Mouse (Mus musculus): ENCODE results near the gene Olfr156.
"Not testable (repeated sequence)": the region's sequence is repeated elsewhere in the genome, so short reads cannot be mapped to it uniquely, and the experiment has no call there.

Gene Olfr156

DNA sequence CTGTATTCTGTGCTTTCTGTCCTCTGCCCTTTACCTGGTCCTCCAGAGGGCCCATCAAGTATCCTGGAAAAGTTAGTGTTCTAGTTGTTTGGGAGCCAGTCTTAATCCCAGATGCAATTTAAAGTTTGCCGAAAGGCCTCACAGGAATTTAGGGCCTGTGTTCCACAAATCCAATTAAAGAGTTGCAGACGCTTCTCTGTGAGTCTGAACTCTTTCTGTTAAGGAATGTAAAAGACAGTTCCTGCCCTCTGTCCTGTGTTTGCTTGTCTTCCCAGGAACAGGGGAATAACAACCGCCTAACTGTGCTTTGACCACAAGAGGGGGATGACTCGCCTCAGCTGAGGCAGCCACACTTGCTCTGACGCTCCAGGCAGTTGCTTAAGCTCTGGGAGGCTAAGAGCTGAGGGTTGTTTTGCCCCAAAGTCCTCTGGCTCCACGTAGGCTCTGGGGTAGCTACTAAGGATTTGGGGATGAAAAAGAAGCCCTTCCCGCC lies at the start of gene Olfr156:
TSS of gene Olfr156 (minus strand) at position 51 of the 493 bp plus-strand sequence.
- no peak for DNase-seq (ENCODE audit: low read depth, low spot score)

- no peak for DNase-seq (ENCODE audit: low read depth, low spot score)
Observed at GRCm38 (mm10) chr4:43869821-43870220, 46.1 kb upstream of the Olfr156 start.

DNA sequence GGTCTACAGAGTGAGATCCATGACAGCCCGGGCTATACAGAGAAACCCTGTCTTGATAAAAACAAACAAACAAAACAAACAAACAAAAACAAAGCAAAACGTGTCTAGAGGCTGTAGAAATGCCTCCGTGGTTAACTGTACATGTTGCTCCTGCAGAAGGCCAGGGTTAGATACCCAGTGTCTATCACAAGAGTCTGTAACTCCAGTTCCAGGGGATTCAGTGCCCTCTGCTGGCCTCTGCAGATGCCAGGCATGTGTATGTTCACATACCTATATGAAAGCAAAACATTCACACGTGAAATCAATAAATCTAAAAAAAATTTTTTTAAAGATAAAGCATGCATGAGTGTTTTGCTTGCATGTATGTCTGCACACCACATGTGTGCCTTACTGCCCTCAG lies 39.6 kb upstream of the Olfr156 start:
- no peak for DNase-seq (ENCODE audit: low read depth, low spot score)

DNA sequence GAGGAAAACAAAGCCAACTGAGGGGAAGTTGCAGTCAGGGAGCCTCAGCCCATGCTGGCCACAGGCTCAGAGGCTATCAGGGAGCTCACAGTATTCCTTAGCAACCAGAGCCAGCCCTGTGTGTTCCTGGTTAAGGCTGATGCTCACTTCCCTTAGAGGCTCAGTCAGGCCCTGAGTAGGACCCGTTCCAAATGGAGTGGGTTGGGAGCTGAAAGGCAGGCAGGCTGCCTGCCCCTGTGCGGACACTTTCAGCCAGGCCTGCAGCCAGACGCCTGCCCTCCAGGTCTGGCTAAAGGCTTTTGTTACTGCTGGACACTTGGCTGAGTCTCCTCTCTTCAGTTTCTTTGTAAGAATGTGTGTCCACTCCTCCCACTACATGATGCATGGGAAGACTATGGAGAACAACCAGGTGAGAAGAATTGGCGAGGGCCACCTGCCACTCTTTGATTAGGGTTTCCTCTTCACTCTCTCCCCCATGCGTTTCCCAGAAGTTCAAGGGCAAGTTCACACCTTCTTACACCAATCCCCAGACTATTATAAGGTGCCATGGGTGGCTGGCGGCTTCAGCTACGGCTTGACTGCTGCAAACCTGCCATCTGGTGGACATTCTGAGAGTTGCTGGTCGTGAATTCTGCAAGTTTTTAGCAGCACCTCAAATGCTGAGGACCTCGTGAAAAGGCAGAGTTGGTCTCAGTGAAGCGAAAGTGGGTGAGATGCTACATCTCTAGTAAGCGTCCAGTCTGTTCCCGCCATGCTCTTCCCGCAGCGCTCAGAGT lies 37.2 kb upstream of the Olfr156 start:
- DNase-seq (ENCODE audit: low read depth, low spot score) = peak; percentile 43

DNA sequence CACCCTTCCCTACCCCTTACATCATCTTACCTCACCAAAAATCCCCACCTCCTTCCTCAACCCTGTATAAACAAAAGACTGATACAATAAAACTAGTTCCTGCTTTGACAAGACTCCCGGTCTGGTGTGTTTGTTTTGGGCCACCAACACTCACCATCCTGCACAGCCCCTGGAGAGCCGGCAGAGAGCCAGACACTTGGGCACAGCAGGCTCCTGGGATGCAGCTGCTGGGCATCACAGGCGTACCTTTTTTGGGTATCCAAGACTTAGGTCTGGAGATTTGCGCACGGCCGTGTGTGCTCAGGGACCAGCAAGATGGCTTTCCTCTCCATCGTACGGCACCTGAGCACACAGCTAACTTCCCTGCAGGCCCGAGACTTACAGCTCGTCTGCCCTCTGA lies 36.2 kb upstream of the Olfr156 start:
- DNase-seq (ENCODE audit: low read depth, low spot score) = no peak

- no peak for DNase-seq (ENCODE audit: low read depth, low spot score)
Observed at GRCm38 (mm10) chr4:43854101-43854500, 30.4 kb upstream of the Olfr156 start.

- DNase-seq (ENCODE audit: low read depth, low spot score) = no peak
Observed at GRCm38 (mm10) chr4:43851265-43851664, 27.6 kb upstream of the Olfr156 start, which contains the start of gene Olfr155. TSS of gene Olfr155 (plus strand) at chr4:43851565.

GRCm38 (mm10) chr4:43840101-43840500 lies 16.4 kb upstream of the Olfr156 start, which contains the start of gene Olfr157:
TSS of gene Olfr157 (minus strand) at chr4:43840201.
- DNase-seq (ENCODE audit: low read depth, low spot score) = no peak

DNA sequence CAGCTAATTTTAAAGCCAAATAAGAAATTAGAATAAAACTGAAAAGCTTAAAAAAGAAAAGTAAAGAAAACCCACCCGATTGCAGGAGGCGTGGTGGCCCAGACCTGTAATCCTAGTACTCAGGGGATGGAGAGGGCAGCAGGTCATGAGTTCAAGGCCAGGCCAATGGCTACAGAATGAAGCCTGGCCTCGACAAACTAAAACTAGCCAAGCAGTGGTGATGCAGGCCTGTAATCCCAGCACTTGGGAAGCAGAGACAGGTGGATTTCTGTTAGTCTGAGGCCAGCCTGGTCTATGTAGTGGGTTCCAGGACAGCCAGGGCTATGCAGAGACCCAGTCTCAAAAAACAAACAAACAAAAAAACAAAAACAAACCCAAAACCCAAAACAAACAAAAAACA lies 14.6 kb upstream of the Olfr156 start:
- no peak for DNase-seq (ENCODE audit: low read depth, low spot score)

DNA sequence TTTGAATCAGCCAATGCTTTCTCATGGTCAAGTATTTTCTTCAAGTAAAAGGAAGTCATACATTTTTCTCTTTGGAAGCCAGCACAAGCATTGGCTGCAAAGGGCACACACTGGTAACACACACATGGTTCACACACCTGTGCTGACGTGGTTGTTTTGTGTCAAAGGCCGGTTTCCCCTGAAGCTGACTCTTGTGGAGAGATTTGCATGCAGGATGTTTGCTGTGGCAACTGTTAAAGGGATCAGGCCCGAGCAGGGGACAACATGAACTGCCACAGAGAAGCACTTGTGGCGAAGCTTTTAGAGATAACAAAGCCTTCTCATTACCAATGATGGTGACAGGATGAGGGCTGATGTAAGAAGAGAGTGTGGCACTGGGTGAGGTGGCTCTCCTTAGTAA lies 11.1 kb upstream of the Olfr156 start:
- DNase-seq (ENCODE audit: low read depth, low spot score) = no peak

- no peak for DNase-seq (ENCODE audit: low read depth, low spot score)
Observed at GRCm38 (mm10) chr4:43833752-43834151, 10.1 kb upstream of the Olfr156 start.

DNA sequence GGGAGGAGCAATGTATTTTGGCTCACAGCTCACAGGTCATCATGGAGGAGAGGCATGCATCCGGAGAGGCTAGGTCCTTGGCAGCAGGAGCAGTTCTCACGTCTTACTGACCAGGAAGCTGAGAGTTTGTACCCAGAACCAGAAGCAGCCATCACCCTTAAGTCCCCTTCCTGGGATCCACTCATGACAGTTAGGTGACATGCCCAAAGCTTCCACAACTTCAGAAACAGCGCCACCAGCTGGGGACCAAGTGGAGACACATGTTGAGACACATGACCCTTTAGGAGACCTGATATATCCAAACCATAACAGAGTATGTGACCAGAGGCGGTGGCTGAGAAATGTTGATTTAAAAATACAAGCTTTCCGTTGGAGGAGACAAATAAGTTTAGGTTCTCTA lies 8.3 kb upstream of the Olfr156 start:
- DNase-seq (ENCODE audit: low read depth, low spot score) = no peak

DNA sequence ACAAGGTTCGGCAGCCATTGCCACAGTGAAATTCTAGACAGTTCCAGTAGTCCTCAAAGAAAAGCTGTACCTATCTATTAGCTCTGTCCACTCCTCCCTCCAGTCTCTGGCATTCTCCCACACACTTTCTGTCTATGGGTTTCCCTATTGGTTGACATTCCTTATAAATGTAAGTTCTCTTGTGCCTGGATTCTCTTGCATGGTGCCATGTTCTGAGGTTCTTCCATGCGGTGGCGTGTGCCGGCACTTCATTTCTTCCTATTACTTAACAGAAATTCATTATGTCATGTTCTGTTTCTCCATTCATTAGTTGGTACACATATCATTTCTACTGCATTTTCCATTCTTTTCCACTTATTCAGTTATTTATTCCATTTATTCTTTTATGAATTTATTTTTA lies 5.1 kb upstream of the Olfr156 start:
- DNase-seq (ENCODE audit: low read depth, low spot score) = no peak

- no peak for DNase-seq (ENCODE audit: low read depth, low spot score)
Observed at GRCm38 (mm10) chr4:43822896-43823550, 672 bp downstream of the Olfr156 start.

GRCm38 (mm10) chr4:43798936-43799335 lies 24.8 kb downstream of the Olfr156 start:
- DNase-seq (ENCODE audit: low read depth, low spot score) = no peak

- DNase-seq (ENCODE audit: low read depth, low spot score) = not testable (repeated sequence)
Observed at GRCm38 (mm10) chr4:43795844-43796243, 27.9 kb downstream of the Olfr156 start.

- no peak for DNase-seq (ENCODE audit: low read depth, low spot score)
Observed at GRCm38 (mm10) chr4:43795296-43795695, 28.4 kb downstream of the Olfr156 start.

GRCm38 (mm10) chr4:43772304-43772703 lies 51.4 kb downstream of the Olfr156 start:
- DNase-seq (ENCODE audit: low read depth, low spot score) = no peak

DNA sequence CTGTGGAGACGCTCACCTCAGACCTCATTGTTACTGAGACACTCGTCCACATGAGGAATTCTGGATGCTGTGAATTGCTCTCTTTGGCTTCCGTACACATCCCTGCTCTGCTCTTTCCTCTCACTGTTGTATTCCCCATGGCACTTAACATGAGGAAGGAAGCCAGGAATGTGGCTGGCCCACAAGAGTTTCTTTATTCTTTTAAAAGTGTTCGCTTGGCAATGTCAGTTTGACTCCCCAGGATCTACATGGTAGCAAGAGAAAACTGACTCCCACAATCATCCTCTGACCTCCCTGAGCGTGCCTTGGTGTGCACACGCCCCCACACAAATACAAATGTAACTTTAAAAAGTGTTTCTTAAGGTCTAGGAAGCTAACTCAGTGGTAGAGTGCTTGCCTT lies 52.1 kb downstream of the Olfr156 start:
- no peak for DNase-seq (ENCODE audit: low read depth, low spot score)

DNA sequence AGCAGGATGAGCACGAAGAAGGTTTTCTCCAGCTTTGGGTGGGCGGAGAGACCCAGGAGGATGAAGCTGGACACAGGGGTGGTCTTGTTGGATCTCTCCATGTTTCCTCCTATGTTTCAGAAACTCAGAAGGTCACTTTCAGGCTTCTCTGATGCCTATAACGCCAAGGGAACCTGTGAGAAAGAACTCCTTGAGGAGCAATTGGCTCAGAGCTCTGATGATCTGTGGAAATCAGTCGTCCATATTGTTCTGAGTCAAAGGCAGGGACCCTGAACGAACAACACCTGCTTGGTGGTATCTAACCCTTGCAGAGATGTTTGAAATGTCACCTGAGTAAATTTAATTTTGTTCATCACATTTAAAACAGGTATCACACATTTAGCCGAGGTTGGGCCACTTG lies 52.8 kb downstream of the Olfr156 start, which contains the start of gene Olfr159:
TSS of gene Olfr159 (minus strand) at position 101 of the 400 bp plus-strand sequence.
- no peak for DNase-seq (ENCODE audit: low read depth, low spot score)

All from WW6 (cell line).